Comparison of ENCODE assay signal across 14 mouse cellular contexts in genomic region chr1:137738157-137738851, GRCm38 (mm10).
"Had no signal": no experiment of that assay in that cellular context is flagged by ENCODE, and none has a peak within 500 bp of the region (broad histone marks: within the 10 kb centered on the region; RNA-seq: fewer than 3 reads in every experiment).

No protein-coding gene starts in this region.

- ATAC-seq: liver, postnatal 0 days; midbrain, embryonic 16.5 days had no signal

- H3K9ac ChIP-seq: limb, embryonic 12.5 days; liver, embryonic 13.5 days; liver, postnatal 0 days; lung, embryonic 15.5 days; midbrain, embryonic 12.5 days; stomach, embryonic 15.5 days had no signal

- H3K36me3 ChIP-seq: limb, embryonic 12.5 days; liver, embryonic 13.5 days; lung, embryonic 15.5 days; midbrain, embryonic 12.5 days; stomach, embryonic 15.5 days had no signal

- DNase-seq: kidney, adult 11 months; kidney, adult 9 months; kidney, postnatal 4 days; liver; liver, embryonic 13.5 days; liver, postnatal 0 days; spleen, adult 18-20 months had no signal

- H3K4me1 ChIP-seq: limb, embryonic 12.5 days; liver, embryonic 13.5 days; lung, embryonic 15.5 days; midbrain, embryonic 12.5 days; stomach, embryonic 15.5 days had no signal

- H3K27me3 ChIP-seq: limb, embryonic 12.5 days; liver, embryonic 13.5 days; lung, embryonic 15.5 days; midbrain, embryonic 12.5 days; stomach, embryonic 15.5 days had no signal

- H3K4me2 ChIP-seq: limb, embryonic 12.5 days; liver, embryonic 13.5 days; lung, embryonic 15.5 days; midbrain, embryonic 12.5 days; stomach, embryonic 15.5 days had no signal

- H3K27ac ChIP-seq: kidney, postnatal 0 days; layer of hippocampus, adult 2 months; limb, embryonic 12.5 days; liver, embryonic 13.5 days; lung, embryonic 15.5 days; midbrain, embryonic 12.5 days; stomach, embryonic 15.5 days had no signal

- H3K4me3 ChIP-seq: layer of hippocampus, adult 2 months; limb, embryonic 12.5 days; liver, embryonic 13.5 days; lung, embryonic 15.5 days; midbrain, embryonic 12.5 days; stomach, embryonic 15.5 days had no signal

- H3K9me3 ChIP-seq: limb, embryonic 12.5 days; liver, embryonic 13.5 days; lung, embryonic 15.5 days; midbrain, embryonic 12.5 days; stomach, embryonic 15.5 days had no signal
